Mouse (Mus musculus) CH12.LX (cell line): ENCODE measurements around the gene Pqlc2. TPM values are rescaled to one million over a fixed set of nuclear protein-coding genes. Genes with fewer than 3 reads are reported as not detected.

ENCODE experiments used
- DNase-seq: peaks from one replicate; pipeline ENCODE4 v3.0.0-alpha.2; 2013; ENCODE audit errors: extremely low read depth
- H3K27ac ChIP-seq: 2 replicates; pipeline ENCODE4 v1.5.1; 2012; ENCODE audit warnings: low read depth, mild to moderate bottlenecking, control low read depth, moderate library complexity; ENCODE audit not compliant: insufficient read depth
- H3K27me3 ChIP-seq: replicated peaks from 2 replicates; pipeline ENCODE3; 2012; ENCODE audit warnings: inconsistent platforms
- H3K36me3 ChIP-seq, 2 experiments: replicated peaks in 1 of 2; 2 replicates each; pipeline versions ENCODE3 to v1.6.1; 2012; ENCODE audit warnings: inconsistent platforms in 1 of 2, low read length in 1 of 2, mild to moderate bottlenecking in 1 of 2, mixed read lengths in 1 of 2, moderate library complexity in 1 of 2; ENCODE audit not compliant: control insufficient read depth in 1 of 2, insufficient read depth in 1 of 2
- H3K4me1 ChIP-seq, 2 experiments: 2 replicates each; pipeline ENCODE4 v1.6.1; 2012; ENCODE audit warnings: inconsistent platforms in 1 of 2, moderate library complexity in 1 of 2; ENCODE audit not compliant: insufficient read depth in 2 of 2, control insufficient read depth in 1 of 2
- H3K4me2 ChIP-seq: 2 replicates; pipeline ENCODE4 v1.6.1; 2012; ENCODE audit warnings: low read depth, mild to moderate bottlenecking, control low read depth; ENCODE audit not compliant: poor library complexity, insufficient read depth, severe bottlenecking
- H3K4me3 ChIP-seq, 3 experiments: fragments of 150-350 bp in 1 of 3; sonication (generic) in 1 of 3; replicated peaks in 1 of 3; 2 replicates each; pipeline versions ENCODE3 to v1.5.1; 2011 to 2012; ENCODE audit warnings: low read depth in 2 of 3, low read length in 2 of 3, mild to moderate bottlenecking in 2 of 3, moderate library complexity in 2 of 3, control low read depth in 1 of 3, improper control_type of control experiment in 1 of 3, inconsistent platforms in 1 of 3, mixed read lengths in 1 of 3; ENCODE audit not compliant: poor library complexity in 1 of 3
- H3K79me2 ChIP-seq: replicated peaks from 2 replicates; pipeline ENCODE4 v1.6.1; 2012; ENCODE audit warnings: mild to moderate bottlenecking, moderate library complexity; ENCODE audit not compliant: control insufficient read depth, poor library complexity, insufficient read depth, severe bottlenecking; ENCODE audit errors: extremely low read depth
- H3K9ac ChIP-seq: 2 replicates; pipeline ENCODE4 v1.6.1; 2012; ENCODE audit warnings: low read depth, mild to moderate bottlenecking, control low read depth, moderate library complexity; ENCODE audit not compliant: insufficient read depth
- H3K9me3 ChIP-seq: replicated peaks from 2 replicates; pipeline ENCODE3; 2012; ENCODE audit warnings: low read length, inconsistent platforms, mixed read lengths
- CHD2 ChIP-seq: IDR thresholded peaks from 2 replicates; pipeline ENCODE4 v1.6.1; 2011; ENCODE audit warnings: low read length, improper control_type of control experiment
- CTCF ChIP-seq, 2 experiments: IDR thresholded peaks in 1 of 2; conservative IDR thresholded peaks in 1 of 2; 2 replicates each; pipeline ENCODE4 v1.5.1; 2011 to 2012; ENCODE audit warnings: low read depth in 2 of 2, low read length in 2 of 2, improper control_type of control experiment in 1 of 2, inconsistent platforms in 1 of 2, mild to moderate bottlenecking in 1 of 2, moderate library complexity in 1 of 2
- E2F4 ChIP-seq: IDR thresholded peaks from 2 replicates; pipeline ENCODE4 v1.6.1; 2011; ENCODE audit warnings: low read depth, low read length, improper control_type of control experiment; ENCODE audit not compliant: insufficient replicate concordance
- EP300 ChIP-seq: IDR thresholded peaks from 2 replicates; pipeline ENCODE4 v1.6.1; 2011; ENCODE audit warnings: low read length, improper control_type of control experiment
- ETS1 ChIP-seq: conservative IDR thresholded peaks from 2 replicates; pipeline ENCODE4 v1.6.1; 2012; ENCODE audit warnings: low read depth, mild to moderate bottlenecking, inconsistent platforms, low read length, improper control_type of control experiment, moderate library complexity
- MAX ChIP-seq: IDR thresholded peaks from 2 replicates; pipeline ENCODE4 v1.6.1; 2011; ENCODE audit warnings: low read length, improper control_type of control experiment
- MAZ ChIP-seq: IDR thresholded peaks from 2 replicates; pipeline ENCODE4 v1.6.1; 2012; ENCODE audit warnings: low read depth, mild to moderate bottlenecking, inconsistent platforms, low read length, improper control_type of control experiment, moderate library complexity
- NELFE ChIP-seq: IDR thresholded peaks from 2 replicates; pipeline ENCODE4 v1.6.1; 2011; ENCODE audit warnings: low read depth, low read length, improper control_type of control experiment
- PAX5 ChIP-seq: IDR thresholded peaks from 2 replicates; pipeline ENCODE4 v1.6.1; 2012; ENCODE audit warnings: low read length, inconsistent platforms, mixed read lengths
- RCOR1 ChIP-seq: conservative IDR thresholded peaks from 2 replicates; pipeline ENCODE4 v1.6.1; 2012; ENCODE audit warnings: low read depth, mild to moderate bottlenecking, inconsistent platforms, low read length, improper control_type of control experiment
- SIN3A ChIP-seq: IDR thresholded peaks from 2 replicates; pipeline ENCODE4 v1.6.1; 2012; ENCODE audit warnings: low read length, improper control_type of control experiment, inconsistent platforms
- TCF12 ChIP-seq: IDR thresholded peaks from 2 replicates; pipeline ENCODE4 v1.6.1; 2014; ENCODE audit warnings: low read depth, mild to moderate bottlenecking, inconsistent platforms, low read length, improper control_type of control experiment
- USF1 ChIP-seq: IDR thresholded peaks from 2 replicates; pipeline ENCODE4 v1.6.1; 2014; ENCODE audit warnings: low read depth, mild to moderate bottlenecking, inconsistent platforms, low read length, improper control_type of control experiment
- USF2 ChIP-seq: conservative IDR thresholded peaks from 2 replicates; pipeline ENCODE4 v1.6.1; 2011; ENCODE audit warnings: low read depth, low read length, improper control_type of control experiment
- ZKSCAN1 ChIP-seq: IDR thresholded peaks from 2 replicates; pipeline ENCODE4 v1.6.1; 2012; ENCODE audit warnings: low read depth, inconsistent platforms, low read length, improper control_type of control experiment, borderline replicate concordance
- ZMIZ1 ChIP-seq: IDR thresholded peaks from 2 replicates; pipeline ENCODE4 v1.6.1; 2012; ENCODE audit warnings: low read depth, mild to moderate bottlenecking, inconsistent platforms, low read length, improper control_type of control experiment
- dilution Hi-C: fragments of 300-500 bp; cut with MboI; formaldehyde crosslinking; loops from 2 replicates; pipeline ENCODE4 v1.14.3; 2020; ENCODE audit warnings: low sequenced_read_pairs; ENCODE audit not compliant: extremely low pct_unique_long_range_greater_than_20kb, extremely low pct_ligation_motif_present
- in situ Hi-C: fragments of 300-500 bp; cut with MboI; formaldehyde crosslinking; loops from 3 replicates; pipeline ENCODE4 v1.14.3; 2019; ENCODE audit warnings: low sequenced_read_pairs, low pct_ligation_motif_present, low pct_unique_long_range_greater_than_20kb, mixed read lengths
- polyA plus RNA-seq: library from polyadenylated mRNA; unstranded; fragments of >175 nt; gene quantifications from 2 replicates; pipeline ENCODE4 v1.2.1, GENCODE M21; 2012; ENCODE audit warnings: low read depth; ENCODE audit not compliant: insufficient read length
- total RNA-seq, 2 experiments: library from RNA; depleted of rRNA; stranded (reverse); fragments of 300-350 nt in 1 of 2; fragments of >200 nt in 1 of 2; gene quantifications; 2 replicates each; pipeline ENCODE4 v1.2.3; 2012 to 2014

The Pqlc2 gene
- total and polyA plus RNA-seq, 3 experiments = 6.2 to 8.1 (median 6.8) TPM

DNA sequence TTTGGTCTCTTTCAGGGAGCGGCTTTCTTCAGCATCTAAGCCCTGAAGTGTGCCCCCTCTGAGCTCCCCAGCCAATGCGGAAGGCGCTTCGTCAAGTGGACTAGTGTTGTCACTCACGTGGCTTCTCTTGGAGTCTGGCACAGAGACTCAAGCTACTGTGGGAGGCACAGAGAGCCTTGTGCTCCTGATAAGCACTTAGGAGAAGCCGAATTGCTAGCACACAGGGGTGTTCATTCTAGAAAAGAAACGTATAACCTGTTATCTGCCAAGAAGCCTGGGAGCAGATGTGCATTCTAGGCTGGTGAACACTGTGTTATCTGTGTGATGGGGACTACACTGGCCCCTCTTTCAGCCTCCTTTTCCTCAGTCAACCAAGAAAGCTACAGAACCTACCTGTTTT lies 25.0 kb upstream of the Pqlc2 start:
- H3K9ac ChIP-seq = no peak overlapping the region
- dilution Hi-C loops (no loop called here), in situ Hi-C loops (no loop called here)
- no peak overlapping the region for H3K27ac ChIP-seq
- H3K36me3 ChIP-seq = no peaks in the 10 kb centered on the region
- H3K4me3 ChIP-seq = no peak overlapping the region
- H3K27me3 ChIP-seq = peaks cover 3% of the 10 kb centered on the region
- H3K4me1 ChIP-seq = peaks cover 0 to 12% of the 10 kb centered on the region in 2 experiments; a peak in 2 of 4 replicates
- H3K9me3 ChIP-seq = no peaks in the 10 kb centered on the region
- H3K4me2 ChIP-seq = no peak overlapping the region
- TF ChIP-seq RCOR1 (no peak), MAZ (no peak), USF2 (no peak), NELFE (no peak)
- DNase-seq = no peak
- H3K79me2 ChIP-seq = no peaks in the 10 kb centered on the region

- Histone ChIP-seq H3K36me3 (no peaks in the 10 kb centered on the region), H3K4me1 (peaks cover 0 to 16% of the 10 kb centered on the region in 2 experiments; a peak in 2 of 4 replicates), H3K4me3 (no peak overlapping the region), H3K27ac (no peak overlapping the region), H3K9ac (no peak overlapping the region), H3K9me3 (no peaks in the 10 kb centered on the region), H3K27me3 (peaks cover 3% of the 10 kb centered on the region), H3K79me2 (no peaks in the 10 kb centered on the region), H3K4me2 (no peak overlapping the region)
- no peak for DNase-seq
- dilution Hi-C loops = no loop called here
- in situ Hi-C loops = no loop called here
- TF ChIP-seq EP300 = no peak
- TF ChIP-seq USF2 = no peak
- no peak for TF ChIP-seq TCF12
- no peak for TF ChIP-seq MAZ
- no peak for TF ChIP-seq SIN3A
- TF ChIP-seq USF1 = no peak
- no peak for TF ChIP-seq NELFE
- no peak for TF ChIP-seq ZKSCAN1
- no peak for TF ChIP-seq ZMIZ1
- TF ChIP-seq E2F4 = no peak
- TF ChIP-seq CTCF (conservative IDR thresholded peaks at IDR 0.05 in 1 of 2, IDR thresholded peaks at IDR 0.05 in 1 of 2; ENCODE audit: low read depth in 2 of 2, low read length in 2 of 2) = no peak
- no peak for TF ChIP-seq CHD2
- no peak for TF ChIP-seq ETS1
- TF ChIP-seq PAX5 = no peak
- no peak for TF ChIP-seq MAX
Measured at GRCm38 (mm10) chr4:139334631-139335295, 24.3 kb upstream of the Pqlc2 start.
